Mouse (Mus musculus) ES-E14 (cell line): Measurements from ENCODE around the gene Atf3. TPM values are rescaled to one million over a fixed set of nuclear protein-coding genes. Genes with fewer than 3 reads are reported as not detected.

Source experiments
- DNase-seq: peaks from one replicate; pipeline ENCODE4 v3.0.0-alpha.2; 2013; ENCODE audit warnings: low read depth, low spot score
- H3K27ac ChIP-seq: 2 replicates; pipeline ENCODE4 v1.5.1; 2012; ENCODE audit warnings: low read depth, mild to moderate bottlenecking, low read length, moderate library complexity, mixed read lengths; ENCODE audit not compliant: poor library complexity, insufficient read depth, severe bottlenecking
- H3K36me3 ChIP-seq: 2 replicates; pipeline ENCODE4 v1.6.1; 2012; ENCODE audit warnings: mild to moderate bottlenecking, low read length, moderate library complexity, mixed read lengths; ENCODE audit not compliant: control insufficient read depth, poor library complexity, insufficient read depth, severe bottlenecking
- H3K4me1 ChIP-seq, 2 experiments: fragments of 150-350 bp in 1 of 2; sonication (generic) in 1 of 2; 2 replicates each; pipeline ENCODE4 v1.6.1; 2012; ENCODE audit warnings: low read length in 2 of 2, mild to moderate bottlenecking in 1 of 2, mixed read lengths in 1 of 2; ENCODE audit not compliant: control insufficient read depth in 2 of 2, insufficient read depth in 2 of 2, poor library complexity in 1 of 2
- H3K4me3 ChIP-seq, 2 experiments: fragments of 150-350 bp in 1 of 2; sonication (generic) in 1 of 2; 2 replicates each; pipeline ENCODE4 v1.5.1; 2012; ENCODE audit warnings: low read length in 2 of 2, low read depth in 1 of 2, mild to moderate bottlenecking in 1 of 2, mixed read lengths in 1 of 2; ENCODE audit not compliant: insufficient read depth in 1 of 2, poor library complexity in 1 of 2, severe bottlenecking in 1 of 2
- H3K9ac ChIP-seq: 2 replicates; pipeline ENCODE4 v1.6.1; 2012; ENCODE audit warnings: low read depth, mild to moderate bottlenecking, low read length, mixed read lengths; ENCODE audit not compliant: poor library complexity, insufficient read depth, severe bottlenecking
- H3K9me3 ChIP-seq: fragments of 150-350 bp; sonication (generic); 2 replicates; pipeline ENCODE4 v1.6.1; 2012; ENCODE audit warnings: low read depth, mild to moderate bottlenecking, low read length; ENCODE audit not compliant: control insufficient read depth, insufficient read depth
- CHD2 ChIP-seq: IDR thresholded peaks from 2 replicates; pipeline ENCODE4 v1.6.1; 2014; ENCODE audit warnings: mild to moderate bottlenecking, low read depth, low read length, inconsistent platforms
- HCFC1 ChIP-seq: IDR thresholded peaks from 2 replicates; pipeline ENCODE4 v1.6.1; 2012; ENCODE audit warnings: low read length, inconsistent platforms, borderline replicate concordance; ENCODE audit not compliant: insufficient read depth
- MAFK ChIP-seq: IDR thresholded peaks from 2 replicates; pipeline ENCODE4 v1.6.1; 2014; ENCODE audit warnings: mild to moderate bottlenecking, low read depth, low read length, inconsistent platforms; ENCODE audit not compliant: insufficient read depth
- ZC3H11A ChIP-seq: IDR thresholded peaks from 2 replicates; pipeline ENCODE4 v1.6.1; 2012; ENCODE audit warnings: low read depth, mild to moderate bottlenecking, inconsistent platforms, low read length, borderline replicate concordance
- ZNF384 ChIP-seq: IDR thresholded peaks from 2 replicates; pipeline ENCODE4 v1.6.1; 2012; ENCODE audit warnings: low read depth, low read length, inconsistent platforms
- in situ Hi-C, 2 experiments: fragments of 600-800 bp; cut with MboI; formaldehyde crosslinking; loops; one replicate each; pipeline ENCODE4 v1.15.1; 2025; ENCODE audit warnings: low sequenced_read_pairs in 2 of 2, inconsistent platforms in 1 of 2; ENCODE audit not compliant: unreplicated experiment in 2 of 2
- total RNA-seq: library from RNA; depleted of rRNA; stranded (reverse); fragments of 300-350 nt; gene quantifications from 2 replicates; pipeline ENCODE4 v1.2.3, GENCODE M21; 2012

Gene Atf3
- total RNA-seq, 1 experiment, result 8.0 TPM

- no peak overlapping the region for H3K4me3 ChIP-seq
- H3K36me3 ChIP-seq, result no peaks in the 10 kb centered on the region
- no peak for DNase-seq
- no peaks in the 10 kb centered on the region for H3K9me3 ChIP-seq
- H3K4me1 ChIP-seq, result peaks cover 12 to 23% of the 10 kb centered on the region in 2 experiments
- H3K27ac ChIP-seq, result no peak overlapping the region
- TF ChIP-seq CHD2 (no peak), MAFK (no peak), HCFC1 (no peak), ZC3H11A (no peak), ZNF384 (no peak)
- H3K9ac ChIP-seq, result no peak overlapping the region
- in situ Hi-C loops, result no loop called here
Measured at GRCm38 (mm10) chr1:191189671-191190372, 28.0 kb downstream of the Atf3 start.

GRCm38 (mm10) chr1:191186386-191186770 lies 31.5 kb downstream of the Atf3 start:
- Histone ChIP-seq H3K36me3 (no peaks in the 10 kb centered on the region), H3K4me3 (peak overlapping the region in 1 of 2 experiments; percentile 87; a peak in 1 of 4 replicates), H3K4me1 (peaks cover 12 to 27% of the 10 kb centered on the region in 2 experiments), H3K27ac (no peak overlapping the region), H3K9me3 (no peaks in the 10 kb centered on the region), H3K9ac (no peak overlapping the region)
- no peak for TF ChIP-seq CHD2
- TF ChIP-seq HCFC1, result no peak
- no peak for TF ChIP-seq MAFK
- no peak for TF ChIP-seq ZC3H11A
- TF ChIP-seq ZNF384, result no peak
- no peak for DNase-seq
- in situ Hi-C loops, result no loop called here

GRCm38 (mm10) chr1:191185761-191186385 lies 32.0 kb downstream of the Atf3 start:
- Histone ChIP-seq H3K9me3 (no peaks in the 10 kb centered on the region), H3K4me1 (peaks cover 10 to 27% of the 10 kb centered on the region in 2 experiments), H3K9ac (no peak overlapping the region), H3K27ac (no peak overlapping the region), H3K4me3 (peak overlapping the region in 1 of 2 experiments; percentile 87; a peak in 1 of 4 replicates), H3K36me3 (no peaks in the 10 kb centered on the region)
- in situ Hi-C loops, result no loop called here
- TF ChIP-seq MAFK (no peak), HCFC1 (no peak), ZC3H11A (no peak), ZNF384 (no peak), CHD2 (no peak)
- no peak for DNase-seq

- H3K9ac ChIP-seq, result peak overlapping the region; percentile 46; the same call in 1 of the 2 replicates
- H3K4me1 ChIP-seq, result peaks cover 10 to 19% of the 10 kb centered on the region in 2 experiments
- TF ChIP-seq ZNF384 (no peak), CHD2 (peak; percentile 85), ZC3H11A (no peak), MAFK (no peak), HCFC1 (no peak)
- no peaks in the 10 kb centered on the region for H3K9me3 ChIP-seq
- in situ Hi-C loops, result no loop called here
- no peak overlapping the region for H3K27ac ChIP-seq
- peak overlapping the region; percentile 63 to 87; a peak in 2 of 4 replicates for H3K4me3 ChIP-seq
- no peaks in the 10 kb centered on the region for H3K36me3 ChIP-seq
- DNase-seq, result no peak
Measured at GRCm38 (mm10) chr1:191184841-191185251, 33.0 kb downstream of the Atf3 start.
